Mouse (Mus musculus): ENCODE measurements around the gene Nfasc.
A peak's percentile ranks its signal among the peaks of the same experiment; 100 is the strongest.

The Nfasc gene

DNA sequence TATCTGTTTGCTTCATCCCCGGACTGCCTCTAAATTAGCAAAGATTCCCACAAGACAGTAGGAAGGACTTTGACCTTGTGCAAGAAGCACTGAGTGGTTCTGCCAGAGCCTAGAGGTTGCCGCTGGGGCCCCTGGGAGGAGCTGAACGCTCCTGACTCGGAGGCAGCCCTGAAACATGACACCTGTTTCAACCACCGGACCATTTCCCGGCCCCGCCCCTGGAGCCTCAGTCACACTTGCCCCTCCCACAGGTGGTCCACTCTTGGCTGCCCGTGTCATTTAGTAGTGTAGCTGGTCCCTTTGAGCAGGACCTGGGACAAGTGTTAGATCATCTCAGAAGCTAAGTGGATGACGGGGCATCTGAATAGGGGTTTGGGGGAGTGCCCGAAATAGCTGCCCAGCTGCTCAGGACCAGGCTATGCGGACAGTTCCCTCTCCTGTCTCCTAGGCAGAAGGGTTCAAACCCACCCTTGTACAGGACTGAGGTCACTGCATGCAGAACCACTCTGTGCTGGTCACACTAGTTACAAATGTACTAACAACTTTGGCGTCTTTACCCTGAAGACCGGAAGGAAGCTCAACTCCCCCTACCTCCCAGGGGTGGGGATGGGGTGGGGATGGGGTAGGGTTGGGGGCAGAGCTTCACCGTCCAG lies 200.3 kb downstream of the Nfasc start:
- DNase-seq (ENCODE audit: low spot score) = no peak

DNA sequence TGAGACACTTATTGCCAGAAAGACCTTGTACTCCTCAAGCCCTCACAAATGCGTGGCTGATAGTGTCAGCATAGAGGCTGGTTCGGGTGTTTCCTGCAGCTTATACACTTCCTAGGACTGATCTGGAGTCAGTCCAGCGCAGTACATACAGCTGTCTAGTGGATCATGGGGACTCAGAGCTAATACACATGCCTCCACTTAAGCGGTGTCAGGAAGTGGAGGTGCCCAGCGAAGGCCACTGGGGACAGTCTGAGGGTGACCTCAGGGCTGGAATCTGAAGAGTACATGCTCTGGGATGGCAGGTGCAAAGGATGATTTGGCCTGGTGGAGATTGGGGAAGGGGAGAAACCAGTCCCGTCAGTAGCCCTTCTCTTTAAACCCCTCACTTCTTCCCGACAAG lies 200.9 kb downstream of the Nfasc start:
- no peak for DNase-seq (ENCODE audit: low spot score)

DNA sequence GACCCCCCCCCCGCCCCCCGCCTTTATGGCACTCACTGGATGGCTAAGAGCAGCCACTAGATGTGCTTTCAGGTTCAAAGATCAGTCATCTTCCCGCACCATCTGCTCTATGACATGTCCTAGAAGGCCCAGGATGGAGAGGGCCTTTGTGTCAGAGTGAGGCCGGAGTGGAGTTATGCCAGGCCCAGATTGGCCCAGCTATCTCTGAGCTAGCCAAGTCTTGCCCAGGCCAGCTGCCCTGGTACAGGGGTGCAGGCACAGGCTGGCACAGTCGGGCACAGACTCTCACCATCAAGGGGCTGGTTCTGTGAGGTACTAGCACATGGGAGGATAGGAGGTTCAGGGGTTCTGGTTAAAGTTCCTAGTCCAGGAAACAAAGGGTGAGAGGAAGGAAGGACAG lies 203.9 kb downstream of the Nfasc start:
- DNase-seq (ENCODE audit: low spot score) = no peak

DNA sequence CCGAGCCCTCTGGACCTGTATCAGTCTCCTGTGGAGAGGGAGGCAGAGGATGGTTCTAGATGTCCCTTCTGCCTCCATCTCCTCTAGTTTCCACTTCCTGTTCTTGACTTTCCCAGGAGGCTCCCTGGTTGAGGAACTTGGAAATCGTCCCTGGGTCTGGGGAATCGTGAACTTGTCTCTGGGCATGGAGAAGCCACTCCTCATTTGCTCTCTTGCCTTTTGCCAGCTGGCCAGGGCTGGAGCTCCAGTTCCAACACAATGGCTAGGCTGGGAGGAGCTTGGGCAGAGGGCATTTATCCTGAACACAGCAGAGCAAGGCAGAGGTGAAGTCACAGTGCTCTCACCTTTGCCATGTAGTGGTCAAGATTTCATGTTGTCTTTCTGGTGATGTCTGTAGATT lies 205.2 kb downstream of the Nfasc start:
- DNase-seq (ENCODE audit: low spot score) = no peak

DNA sequence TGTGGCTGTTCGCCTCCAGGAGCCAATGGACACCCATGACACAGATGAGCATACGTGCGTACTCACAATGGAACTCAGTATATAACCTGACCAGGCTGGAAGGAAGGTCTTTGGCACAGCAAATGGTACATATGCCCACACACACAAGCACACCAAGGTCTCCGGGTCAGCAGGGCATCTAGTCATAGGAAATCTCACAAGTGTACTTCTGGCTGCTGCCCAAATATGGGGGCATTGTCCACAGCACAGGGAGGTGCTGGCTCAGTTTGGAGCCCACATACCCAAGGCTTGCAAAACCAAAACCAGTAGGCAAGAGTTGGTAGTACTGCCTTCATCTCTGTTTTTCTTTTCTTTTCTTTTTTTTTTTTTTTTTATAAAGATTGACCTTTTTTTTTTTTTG lies 206.1 kb downstream of the Nfasc start:
- no peak for DNase-seq (ENCODE audit: low spot score)

DNA sequence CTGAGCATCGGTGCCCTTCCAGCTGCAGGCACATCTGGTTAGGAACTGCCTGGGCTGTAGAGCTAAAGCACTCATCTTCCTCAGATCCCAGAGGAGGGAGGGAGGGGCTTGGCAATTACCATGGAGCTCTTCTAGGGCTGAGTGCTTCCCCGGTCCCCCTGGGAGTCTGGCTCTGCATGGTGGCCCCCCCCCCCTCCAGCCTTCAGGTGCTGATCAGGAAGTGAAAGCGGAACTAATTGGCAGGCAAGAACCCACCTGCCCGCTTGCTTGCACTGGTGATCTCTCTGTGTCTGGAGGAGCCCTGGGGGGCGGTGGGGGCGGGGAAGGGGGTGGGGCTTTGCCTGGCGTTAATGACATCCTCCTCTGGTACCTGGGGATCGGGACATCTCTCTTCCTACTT lies 207.8 kb downstream of the Nfasc start:
- no peak for DNase-seq (ENCODE audit: low spot score)

DNA sequence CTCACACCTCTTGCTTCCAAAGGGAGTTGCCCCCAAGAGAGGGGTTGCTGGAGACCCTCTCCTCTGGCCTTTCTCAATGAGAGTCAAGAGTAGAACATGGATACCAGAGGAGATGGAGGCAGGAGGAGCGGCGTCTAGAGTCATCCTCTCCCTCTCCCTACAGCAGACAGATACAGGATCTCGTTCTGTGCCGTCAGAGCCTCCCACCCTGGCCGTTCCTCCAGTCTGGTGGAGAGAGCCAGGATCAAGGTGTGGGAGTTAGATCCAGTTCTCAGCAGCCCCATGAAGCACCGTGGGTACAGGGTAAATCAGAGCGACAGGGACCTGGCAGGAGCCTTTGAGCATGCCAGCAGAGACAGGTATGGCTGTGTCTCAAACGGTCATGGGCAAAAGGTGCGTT lies 209.1 kb downstream of the Nfasc start:
- DNase-seq (ENCODE audit: low spot score) = no peak

DNA sequence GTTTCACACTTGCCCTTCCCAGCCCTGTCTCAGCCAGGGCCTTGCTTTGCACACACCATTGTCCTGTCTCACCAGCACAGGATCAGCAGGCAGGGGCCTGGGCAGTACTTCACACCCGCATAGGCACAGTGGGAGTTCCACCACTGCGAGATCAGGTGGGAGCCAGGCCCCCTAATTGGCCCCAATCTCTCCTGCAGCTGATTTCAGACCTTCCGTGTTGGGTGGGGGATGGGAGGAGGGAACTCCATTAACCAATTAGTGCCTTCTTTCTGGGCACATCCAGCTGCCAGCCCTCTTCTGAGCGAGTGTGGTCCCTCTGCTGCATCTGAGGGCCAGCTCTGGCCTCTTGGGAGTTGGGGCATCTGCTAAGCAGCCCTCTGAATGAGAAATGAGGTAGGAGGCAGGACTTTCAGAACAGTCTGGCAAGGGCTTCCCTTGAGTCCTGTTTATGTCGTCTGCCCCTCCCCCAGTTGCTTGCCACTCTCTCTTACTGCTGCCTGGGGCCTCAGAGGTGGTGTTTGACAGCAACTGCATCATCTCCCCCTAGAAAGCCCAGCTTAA lies 210.9 kb downstream of the Nfasc start:
- DNase-seq (ENCODE audit: low spot score) = no peak

DNA sequence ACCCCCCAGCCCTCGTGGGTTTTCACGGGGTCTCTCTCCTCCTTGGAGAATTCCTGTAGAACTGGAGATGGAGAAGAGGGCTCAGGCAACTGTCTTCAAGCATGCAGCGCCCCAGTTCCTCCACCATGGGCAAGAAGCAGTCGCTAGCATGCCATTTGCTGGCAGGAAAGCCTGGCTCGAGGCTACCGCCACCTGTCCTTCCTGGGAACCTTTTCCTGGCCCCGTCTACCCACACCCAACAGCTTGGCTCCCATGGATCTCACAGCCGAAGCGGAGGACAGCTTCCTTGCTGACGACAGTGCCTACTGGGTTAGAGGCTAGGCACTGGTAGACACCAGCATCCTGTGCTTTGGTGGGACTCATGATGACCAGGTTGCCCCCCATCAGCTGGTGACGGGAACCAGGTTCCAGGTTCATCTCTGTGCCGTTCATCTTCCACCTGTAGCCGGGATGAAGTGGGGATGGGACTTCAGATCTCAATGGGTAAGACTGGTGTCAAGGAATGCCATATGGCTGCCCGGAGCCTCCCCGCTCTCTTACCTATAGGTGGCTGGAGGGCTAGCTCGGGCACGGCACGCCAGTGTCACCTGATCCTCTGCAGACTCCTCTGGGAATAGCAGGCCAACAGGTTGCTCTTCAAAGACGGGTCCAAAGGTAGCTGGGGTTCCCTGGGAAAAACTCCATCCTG lies 212.8 kb downstream of the Nfasc start:
- DNase-seq (ENCODE audit: low spot score) = no peak

DNA sequence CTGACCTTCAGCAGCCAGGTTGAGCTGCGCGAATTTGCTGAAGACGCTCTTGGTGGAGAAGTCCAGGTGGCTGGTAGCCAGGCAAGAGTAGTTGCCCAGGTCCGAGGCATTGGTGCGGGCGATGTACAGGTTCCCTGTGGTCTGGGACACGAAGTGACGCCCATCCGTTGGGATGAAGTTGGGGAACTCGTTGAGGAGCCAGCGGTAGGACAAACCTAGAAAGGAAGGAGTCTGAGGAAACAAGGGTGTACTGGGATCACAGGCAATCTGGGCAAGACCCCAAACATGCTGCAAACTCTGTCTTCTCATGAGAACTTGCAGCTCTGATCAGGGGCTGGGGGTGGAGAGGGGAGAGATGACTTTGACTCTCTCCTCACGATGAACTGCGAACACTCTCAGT lies 213.5 kb downstream of the Nfasc start:
- DNase-seq (ENCODE audit: low spot score) = no peak

DNA sequence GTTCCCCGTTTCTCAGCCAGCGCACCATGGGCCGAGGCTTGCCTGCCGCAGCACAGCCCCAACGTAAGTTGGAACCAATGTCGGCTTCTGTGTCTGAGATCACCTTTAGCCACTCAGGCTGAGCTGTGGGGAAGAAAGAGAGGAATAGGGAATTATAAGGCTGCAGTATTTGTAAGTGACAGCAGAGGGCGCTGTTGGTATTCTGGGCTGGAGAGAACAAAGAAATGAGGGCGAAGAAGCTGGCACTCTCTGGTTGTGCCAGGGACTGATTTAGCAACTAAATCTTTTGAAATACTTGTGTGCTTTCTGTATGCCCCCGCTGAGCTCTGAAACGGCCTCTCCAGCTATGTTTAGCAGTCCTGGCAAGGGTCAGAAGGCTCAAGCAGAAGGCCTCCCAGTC lies 215.8 kb downstream of the Nfasc start:
- DNase-seq (ENCODE audit: low spot score) = peak; percentile 81

DNA sequence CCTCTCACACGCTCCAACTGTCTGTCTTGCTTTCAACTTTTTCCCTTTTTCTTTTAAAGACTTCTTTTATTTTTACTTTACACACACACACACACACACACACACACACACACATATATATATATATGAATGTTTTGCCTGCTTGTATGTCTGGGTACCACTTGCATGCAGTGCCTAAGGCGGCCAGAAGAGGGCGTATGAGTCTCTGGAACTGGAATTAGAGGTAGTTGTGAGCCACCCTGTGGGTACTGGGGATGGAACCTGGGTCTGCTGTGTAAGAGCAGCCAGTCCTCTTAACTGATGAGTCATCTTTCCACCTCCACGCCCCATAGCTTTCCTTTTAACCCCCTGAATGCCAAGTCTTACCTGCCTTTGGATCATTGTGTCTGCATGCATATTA lies 217.7 kb downstream of the Nfasc start:
- no peak for DNase-seq (ENCODE audit: low spot score)

DNA sequence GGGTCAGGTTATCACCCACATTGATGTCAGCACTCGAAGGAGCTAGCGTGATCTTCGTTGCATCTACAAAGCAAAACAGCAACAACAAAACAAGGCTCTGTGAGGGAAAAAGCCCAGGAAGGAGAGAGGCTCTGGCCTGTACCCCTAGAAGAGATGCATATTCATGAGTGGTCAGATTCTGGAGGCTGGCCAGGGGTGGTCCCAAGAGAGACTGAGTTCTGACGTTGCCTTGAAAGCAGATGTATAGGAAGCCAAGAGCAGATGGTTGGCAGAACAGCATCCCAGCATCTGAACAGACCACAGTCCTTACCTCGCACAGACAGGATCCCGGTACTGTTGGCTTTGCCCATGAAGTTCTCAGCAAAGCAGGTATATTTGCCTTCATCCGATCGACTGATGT lies 218.5 kb downstream of the Nfasc start:
- DNase-seq (ENCODE audit: low spot score) = no peak

DNA sequence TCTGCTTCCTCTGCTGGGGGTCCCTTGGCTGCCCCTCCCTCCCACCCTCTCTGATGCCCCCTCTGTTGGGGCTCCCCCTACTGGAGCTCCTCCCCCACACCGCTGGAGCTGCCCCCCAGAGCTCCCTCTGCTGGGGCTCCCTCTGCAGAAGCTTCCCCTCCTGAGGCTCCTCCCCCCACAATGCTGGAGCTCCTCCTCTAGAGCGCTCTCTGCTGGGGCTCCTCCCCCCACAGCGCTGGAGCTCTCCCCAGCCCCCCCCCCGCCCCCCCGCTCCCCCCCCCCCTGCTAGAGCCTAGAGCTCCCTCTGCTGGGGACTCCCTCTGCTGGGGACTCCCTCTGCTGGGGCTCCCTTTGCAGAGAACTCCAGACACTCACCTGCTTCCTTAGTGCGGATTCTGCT lies 220.8 kb downstream of the Nfasc start:
- peak; percentile 83 for DNase-seq (ENCODE audit: low spot score)

DNA sequence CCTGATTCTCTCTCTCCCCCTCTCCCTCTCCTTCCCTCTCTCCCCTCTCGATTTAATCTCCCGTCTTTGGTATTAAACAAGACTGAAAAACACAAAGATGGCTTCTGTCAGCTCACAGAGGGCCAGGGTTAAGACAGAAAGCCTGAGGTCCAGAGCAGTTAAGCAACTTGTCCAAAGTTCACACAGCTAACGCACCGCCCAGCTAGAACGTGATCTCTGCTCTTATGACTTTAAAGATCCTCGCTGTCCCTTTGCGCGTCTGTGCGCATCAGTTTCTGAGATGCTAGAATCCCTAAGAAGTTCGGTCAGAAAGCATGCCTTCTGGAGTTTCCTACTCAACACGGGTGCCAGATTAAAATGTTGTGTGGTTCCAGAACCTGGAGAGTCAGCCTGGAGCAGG lies 221.9 kb downstream of the Nfasc start:
- no peak for DNase-seq (ENCODE audit: low spot score)

DNA sequence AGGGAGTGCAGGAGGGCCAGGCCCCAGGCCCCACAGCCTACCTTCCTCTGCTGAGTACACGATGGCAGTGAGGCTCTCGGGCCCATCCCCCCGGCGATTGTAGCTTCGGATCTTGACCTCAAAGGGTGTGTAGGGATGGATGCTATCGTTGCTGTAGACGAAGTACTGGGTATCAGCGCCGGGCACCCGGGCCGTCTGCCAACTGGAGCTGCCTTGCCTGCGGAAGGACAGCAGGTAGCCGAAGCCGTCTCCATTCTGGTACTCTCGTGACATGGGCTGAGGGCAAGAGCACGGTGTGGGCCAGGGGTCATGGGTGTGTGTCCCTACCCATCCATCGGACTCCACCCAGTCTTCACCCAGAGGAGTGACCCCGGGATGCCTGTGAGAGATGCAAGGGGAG lies 223.0 kb downstream of the Nfasc start:
- DNase-seq (ENCODE audit: low spot score) = no peak

DNA sequence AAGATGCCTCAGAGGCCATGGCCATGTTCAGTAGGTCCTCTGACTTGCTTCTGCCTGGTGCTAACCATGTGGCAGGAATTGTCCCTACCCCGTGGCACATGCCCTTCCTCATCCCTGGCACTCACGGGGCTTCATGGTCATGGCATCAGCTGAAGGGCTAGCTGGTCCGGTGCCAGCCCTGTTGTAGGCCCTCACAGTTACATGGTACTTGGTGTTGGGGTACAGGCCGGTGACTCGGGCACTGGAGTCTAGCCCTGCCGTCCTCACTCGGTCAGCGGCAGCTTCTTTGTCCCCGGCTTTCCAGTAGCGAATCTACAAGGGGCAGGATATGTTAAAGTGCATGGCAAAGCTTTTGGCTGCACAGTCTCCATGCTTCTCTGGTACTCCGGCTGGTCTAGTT lies 224.8 kb downstream of the Nfasc start:
- DNase-seq (ENCODE audit: low spot score) = no peak

DNA sequence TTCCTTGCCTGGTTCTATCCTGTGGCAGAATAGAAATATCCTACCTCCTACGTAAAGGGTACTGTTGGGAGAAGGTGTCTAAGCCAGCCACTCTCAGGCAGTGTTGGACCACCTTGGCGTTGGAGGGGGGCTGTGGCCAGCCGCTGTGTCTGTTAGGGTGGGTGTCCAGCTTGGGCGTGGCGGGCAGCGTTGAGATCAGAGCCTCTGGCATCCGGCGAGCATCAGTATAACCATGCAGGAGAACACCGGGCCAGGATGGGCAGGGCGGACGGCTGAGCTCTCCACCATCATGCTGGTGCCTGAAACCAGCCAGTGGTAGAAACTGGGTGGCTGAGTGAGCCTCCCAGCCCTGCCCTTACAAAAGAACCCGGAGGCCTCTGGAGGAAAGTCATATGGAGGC lies 226.3 kb downstream of the Nfasc start:
- no peak for DNase-seq (ENCODE audit: low spot score)

Data from testis, postnatal 10 days (tissue).